Mouse (Mus musculus): ENCODE measurements around the gene Dlg4.

GRCm38 (mm10) chr11:70010961-70011360 is 5.8 kb upstream of the Dlg4 start:
- TF ChIP-seq TAL1 (IDR thresholded peaks at IDR 0.05; ENCODE audit: low read length): no peak
- TF ChIP-seq GATA1 (IDR thresholded peaks at IDR 0.05; ENCODE audit: low read length): no peak
